Mouse (Mus musculus): ENCODE results near the gene Cd28.

- TF ChIP-seq GATA1 (IDR thresholded peaks at IDR 0.05; ENCODE audit: borderline replicate concordance, low read length) = no peak
- no peak for TF ChIP-seq FLI1 (IDR thresholded peaks at IDR 0.05; ENCODE audit: low read length)
Observed at GRCm38 (mm10) chr1:60746856-60747255, 30.3 kb downstream of the Cd28 start.

All from megakaryocyte, embryonic 14.5 days (primary cell).